Mouse (Mus musculus): ENCODE results near the gene Tm9sf2.

DNA sequence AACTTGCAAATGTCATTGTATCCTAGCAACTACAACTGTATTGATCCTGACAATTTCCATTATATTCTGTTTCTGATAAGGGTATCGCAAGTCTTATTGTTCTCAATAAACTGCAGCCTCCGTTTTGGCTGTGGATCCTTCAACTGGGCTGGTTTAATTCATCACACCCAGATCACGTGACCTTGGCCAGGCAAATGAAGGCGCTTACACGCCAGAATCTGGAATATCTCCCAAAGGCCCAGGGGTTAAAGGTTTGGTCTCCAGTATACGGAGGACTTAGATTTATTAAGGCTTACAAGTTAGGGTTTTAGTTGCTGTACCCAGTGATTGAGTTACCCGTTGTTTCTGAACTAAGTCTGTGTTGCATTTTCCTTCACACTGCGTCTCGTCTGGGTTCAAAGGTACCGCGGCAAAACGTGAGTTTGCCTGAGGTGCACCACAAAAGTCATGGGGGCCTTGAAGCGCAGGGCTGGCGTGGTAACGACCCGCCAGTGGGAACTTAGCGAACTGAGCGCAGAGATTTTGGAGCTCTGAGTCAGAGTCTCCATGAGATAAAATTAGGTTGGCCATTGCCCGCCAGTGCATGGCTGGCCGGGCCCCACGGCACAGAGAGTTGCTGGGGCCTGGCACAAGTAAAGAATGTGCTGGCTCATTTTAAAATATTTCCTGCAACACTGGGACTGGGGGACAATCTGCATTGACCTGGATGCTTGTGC lies 31.2 kb upstream of the Tm9sf2 start:
- no peak for TF ChIP-seq EP300 (IDR thresholded peaks at IDR 0.05)
- TF ChIP-seq CTCF (IDR thresholded peaks at IDR 0.05), result no peak
